Mouse (Mus musculus): Measurements from ENCODE around the gene Gtf3a. TPM values are rescaled to one million over a fixed set of nuclear protein-coding genes. Genes with fewer than 3 reads are reported as not detected.
"Not testable (repeated sequence)": the region's sequence is repeated elsewhere in the genome, so short reads cannot be mapped to it uniquely, and the experiment has no call there.

Gene Gtf3a
- polyA plus RNA-seq, 1 experiment from 2014 or later: 123 TPM

DNA sequence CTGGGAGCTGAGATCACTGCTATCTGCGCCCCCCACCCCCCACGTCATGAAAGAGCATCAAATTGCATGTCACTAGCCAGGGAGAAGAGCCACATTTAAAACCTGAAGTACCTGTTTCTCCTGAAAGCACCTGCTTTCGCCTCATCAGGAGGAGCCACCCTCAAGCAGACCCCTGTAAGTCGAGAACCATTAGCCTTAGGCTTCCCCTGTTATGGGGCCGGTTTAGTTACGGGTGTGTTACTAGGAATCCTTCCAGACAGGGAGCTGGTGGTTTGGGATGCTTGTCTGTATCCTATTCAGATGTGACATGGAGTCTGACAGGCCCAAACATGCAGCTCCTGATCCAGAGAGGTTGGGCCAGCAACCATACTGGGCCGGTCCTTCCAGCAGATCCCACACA, 35.1 kb upstream of the Gtf3a start:
- H3K4me1 ChIP-seq (replicated peaks; ENCODE audit: control insufficient read depth, insufficient read depth, low read length): peaks cover 5% of the 10 kb centered on the region; the same call in 1 of the 2 replicates
- no peak overlapping the region for H3K4me3 ChIP-seq (ENCODE audit: low read depth, low read length)
- DNase-seq (ENCODE audit: low spot score): no peak
- no peaks in the 10 kb centered on the region for H3K36me3 ChIP-seq (ENCODE audit: control insufficient read depth, insufficient read depth, low read length)
- no peaks in the 10 kb centered on the region for H3K9me3 ChIP-seq (ENCODE audit: control insufficient read depth, low read length)
- ATAC-seq (replicated peaks; ENCODE audit: low FRiP score, low TSS enrichment, low read depth): no peak
- H3K27me3 ChIP-seq (replicated peaks; ENCODE audit: control insufficient read depth, insufficient read depth, low read length): no peaks in the 10 kb centered on the region
- no peak overlapping the region for H3K9ac ChIP-seq (ENCODE audit: low read length)
- H3K4me2 ChIP-seq (ENCODE audit: low read length): no peak overlapping the region
- WGBS: 83% methylated on average over 7 of the region's 7 CpGs
- H3K27ac ChIP-seq (ENCODE audit: low read depth): no peak overlapping the region

DNA sequence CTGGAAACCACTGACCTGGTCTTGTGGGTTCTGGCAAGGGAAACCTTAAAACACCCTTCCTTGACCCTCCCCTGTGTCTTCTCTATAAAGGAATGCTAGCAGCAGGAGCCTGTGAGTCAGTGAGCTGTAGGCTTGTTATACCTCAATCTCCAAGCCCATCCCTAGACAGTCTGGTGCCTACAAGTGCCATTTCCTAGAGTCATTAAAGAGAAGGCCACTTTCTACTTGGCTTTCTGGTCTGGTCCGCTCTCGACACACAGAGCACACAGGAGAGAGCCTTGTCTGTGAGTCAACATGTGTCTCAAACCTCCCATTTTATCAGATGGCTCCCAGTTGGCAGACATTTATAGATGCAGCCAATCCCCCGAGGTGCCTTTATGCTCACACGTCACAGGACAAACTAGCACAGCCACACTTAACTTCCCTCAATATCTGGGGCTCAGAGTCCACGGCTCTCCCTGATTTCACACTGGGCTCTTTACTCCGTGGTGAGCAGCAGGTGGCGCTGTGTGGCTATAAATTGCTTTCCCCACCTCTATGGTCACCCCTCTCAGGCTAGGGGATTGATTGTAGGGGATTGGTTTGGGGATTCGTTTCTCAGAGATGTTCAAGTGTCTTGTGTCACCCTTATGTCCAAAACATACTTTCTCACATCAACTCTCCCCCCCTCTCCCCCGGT, 34.2 kb upstream of the Gtf3a start:
- Histone ChIP-seq H3K27ac (ENCODE audit: low read depth) (no peak overlapping the region), H3K4me1 (replicated peaks; ENCODE audit: control insufficient read depth, insufficient read depth, low read length) (peaks cover 5% of the 10 kb centered on the region; the same call in 1 of the 2 replicates), H3K4me2 (ENCODE audit: low read length) (no peak overlapping the region), H3K9me3 (ENCODE audit: control insufficient read depth, low read length) (no peaks in the 10 kb centered on the region), H3K9ac (ENCODE audit: low read length) (no peak overlapping the region), H3K27me3 (replicated peaks; ENCODE audit: control insufficient read depth, insufficient read depth, low read length) (no peaks in the 10 kb centered on the region), H3K4me3 (ENCODE audit: low read depth, low read length) (no peak overlapping the region), H3K36me3 (ENCODE audit: control insufficient read depth, insufficient read depth, low read length) (no peaks in the 10 kb centered on the region)
- 23% methylated on average over 9 of the region's 9 CpGs for WGBS
- ATAC-seq (replicated peaks; ENCODE audit: low FRiP score, low TSS enrichment, low read depth): peak; percentile 76
- peak; percentile 80 for DNase-seq (ENCODE audit: low spot score)

DNA sequence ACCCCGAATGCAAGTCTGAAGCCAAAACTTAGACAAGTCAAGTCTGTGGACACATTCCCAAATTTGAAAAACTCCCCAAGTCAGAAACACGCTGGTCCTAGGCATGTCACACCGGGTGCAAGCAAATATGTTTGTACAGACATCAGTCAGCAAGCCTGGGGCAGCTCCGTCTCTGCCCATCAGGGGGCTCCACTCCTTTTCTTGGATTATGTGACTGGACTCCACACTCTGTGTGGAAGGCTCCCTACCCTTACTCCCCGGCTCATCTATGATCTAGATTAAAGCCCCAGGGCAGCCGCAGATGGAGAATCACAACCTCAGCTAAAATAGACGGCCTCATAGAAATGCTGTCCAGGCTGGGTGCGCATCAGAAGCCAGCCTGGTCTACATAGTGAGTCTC, 32.2 kb upstream of the Gtf3a start:
- Histone ChIP-seq H3K27ac (ENCODE audit: low read depth) (no peak overlapping the region), H3K36me3 (ENCODE audit: control insufficient read depth, insufficient read depth, low read length) (no peaks in the 10 kb centered on the region), H3K4me3 (ENCODE audit: low read depth, low read length) (no peak overlapping the region), H3K9me3 (ENCODE audit: control insufficient read depth, low read length) (no peaks in the 10 kb centered on the region), H3K27me3 (replicated peaks; ENCODE audit: control insufficient read depth, insufficient read depth, low read length) (no peaks in the 10 kb centered on the region), H3K4me1 (replicated peaks; ENCODE audit: control insufficient read depth, insufficient read depth, low read length) (peaks cover 12% of the 10 kb centered on the region; the same call in 1 of the 2 replicates), H3K9ac (ENCODE audit: low read length) (no peak overlapping the region), H3K4me2 (ENCODE audit: low read length) (no peak overlapping the region)
- no peak for ATAC-seq (replicated peaks; ENCODE audit: low FRiP score, low TSS enrichment, low read depth)
- no peak for DNase-seq (ENCODE audit: low spot score)
- 81% methylated on average over 8 of the region's 8 CpGs for WGBS

DNA sequence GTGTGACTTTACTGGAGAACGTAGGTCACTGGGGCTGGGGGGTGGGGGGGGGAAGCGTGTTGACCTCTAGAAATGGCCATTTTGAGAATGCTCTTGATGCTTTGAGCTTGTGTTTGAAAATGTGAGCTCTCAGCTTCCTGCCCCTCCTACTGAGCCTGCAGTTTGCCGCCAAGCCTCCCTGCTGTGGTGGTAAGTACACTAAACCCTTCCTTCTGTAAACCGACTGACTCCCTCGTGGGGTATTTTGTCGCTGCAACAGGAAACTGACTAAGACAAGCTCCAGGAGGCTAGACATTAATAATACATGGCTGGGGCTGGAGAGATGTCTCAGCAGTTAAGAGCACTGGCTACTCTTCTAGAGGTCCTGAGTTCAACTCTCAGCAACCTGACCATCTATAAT, 31.7 kb upstream of the Gtf3a start:
- Histone ChIP-seq H3K27ac (ENCODE audit: low read depth) (no peak overlapping the region), H3K4me2 (ENCODE audit: low read length) (no peak overlapping the region), H3K4me1 (replicated peaks; ENCODE audit: control insufficient read depth, insufficient read depth, low read length) (peaks cover 12% of the 10 kb centered on the region; the same call in 1 of the 2 replicates), H3K27me3 (replicated peaks; ENCODE audit: control insufficient read depth, insufficient read depth, low read length) (no peaks in the 10 kb centered on the region), H3K36me3 (ENCODE audit: control insufficient read depth, insufficient read depth, low read length) (no peaks in the 10 kb centered on the region), H3K9me3 (ENCODE audit: control insufficient read depth, low read length) (no peaks in the 10 kb centered on the region), H3K4me3 (ENCODE audit: low read depth, low read length) (no peak overlapping the region), H3K9ac (ENCODE audit: low read length) (no peak overlapping the region)
- no peak for ATAC-seq (replicated peaks; ENCODE audit: low FRiP score, low TSS enrichment, low read depth)
- no peak for DNase-seq (ENCODE audit: low spot score)
- 28% methylated on average over 6 of the region's 6 CpGs for WGBS

DNA sequence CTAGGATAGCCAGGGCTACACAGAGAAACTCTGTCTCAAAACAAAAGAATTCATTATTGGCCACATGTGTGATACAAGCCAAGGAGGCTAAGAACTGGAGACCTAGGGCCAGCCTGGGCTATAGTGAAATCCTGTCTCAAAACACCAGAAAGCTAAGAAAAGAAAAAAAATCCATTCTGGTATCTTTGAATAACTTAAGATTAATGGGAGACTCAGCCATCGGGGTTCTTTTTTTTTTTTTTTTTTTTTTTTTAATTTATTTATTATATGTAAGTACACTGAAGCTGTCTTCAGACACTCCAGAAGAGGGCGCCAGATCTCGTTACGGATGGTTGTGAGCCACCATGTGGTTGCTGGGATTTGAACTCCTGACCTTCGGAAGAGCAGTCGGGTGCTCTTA, 31.1 kb upstream of the Gtf3a start:
- H3K4me3 ChIP-seq (ENCODE audit: low read depth, low read length); ATAC-seq (replicated peaks; ENCODE audit: low FRiP score, low TSS enrichment, low read depth); DNase-seq (ENCODE audit: low spot score); H3K4me1 ChIP-seq (replicated peaks; ENCODE audit: control insufficient read depth, insufficient read depth, low read length); H3K27ac ChIP-seq (ENCODE audit: low read depth); H3K27me3 ChIP-seq (replicated peaks; ENCODE audit: control insufficient read depth, insufficient read depth, low read length); H3K9ac ChIP-seq (ENCODE audit: low read length); H3K36me3 ChIP-seq (ENCODE audit: control insufficient read depth, insufficient read depth, low read length); H3K4me2 ChIP-seq (ENCODE audit: low read length); H3K9me3 ChIP-seq (ENCODE audit: control insufficient read depth, low read length): not testable (repeated sequence)
- 76% methylated on average over 4 of the region's 6 CpGs for WGBS

DNA sequence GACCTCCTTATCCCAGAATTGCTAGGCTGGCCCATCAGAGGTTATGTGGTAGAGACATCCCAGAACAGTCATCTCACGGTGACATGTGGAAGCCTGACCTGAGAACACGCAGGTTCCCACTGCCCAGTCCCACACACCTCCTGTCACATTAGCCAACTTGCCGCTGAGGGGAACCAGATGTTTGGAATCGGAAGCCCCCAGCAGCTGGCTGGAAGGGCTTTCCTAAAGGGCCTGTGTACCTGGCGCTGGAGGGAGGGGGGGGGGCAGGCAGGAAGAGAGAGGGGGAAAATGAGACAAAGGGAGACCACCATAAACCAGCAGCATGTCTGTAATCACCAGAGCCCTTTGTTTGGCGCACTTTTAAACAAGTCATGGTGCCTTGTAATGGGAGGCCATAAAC, 28.6 kb upstream of the Gtf3a start:
- WGBS: 15% methylated on average over 6 of the region's 6 CpGs
- H3K27ac ChIP-seq (ENCODE audit: low read depth): no peak overlapping the region
- H3K27me3 ChIP-seq (replicated peaks; ENCODE audit: control insufficient read depth, insufficient read depth, low read length): no peaks in the 10 kb centered on the region
- H3K4me1 ChIP-seq (replicated peaks; ENCODE audit: control insufficient read depth, insufficient read depth, low read length): peaks cover 8% of the 10 kb centered on the region; the same call in 1 of the 2 replicates
- no peak overlapping the region for H3K4me3 ChIP-seq (ENCODE audit: low read depth, low read length)
- ATAC-seq (replicated peaks; ENCODE audit: low FRiP score, low TSS enrichment, low read depth) (0 out of 2 replicates have a peak, but pooled peaks have one; percentile 40), DNase-seq (ENCODE audit: low spot score) (no peak)
- no peaks in the 10 kb centered on the region for H3K9me3 ChIP-seq (ENCODE audit: control insufficient read depth, low read length)
- no peaks in the 10 kb centered on the region for H3K36me3 ChIP-seq (ENCODE audit: control insufficient read depth, insufficient read depth, low read length)
- no peak overlapping the region for H3K9ac ChIP-seq (ENCODE audit: low read length)
- peak overlapping the region; percentile 51 for H3K4me2 ChIP-seq (ENCODE audit: low read length)

DNA sequence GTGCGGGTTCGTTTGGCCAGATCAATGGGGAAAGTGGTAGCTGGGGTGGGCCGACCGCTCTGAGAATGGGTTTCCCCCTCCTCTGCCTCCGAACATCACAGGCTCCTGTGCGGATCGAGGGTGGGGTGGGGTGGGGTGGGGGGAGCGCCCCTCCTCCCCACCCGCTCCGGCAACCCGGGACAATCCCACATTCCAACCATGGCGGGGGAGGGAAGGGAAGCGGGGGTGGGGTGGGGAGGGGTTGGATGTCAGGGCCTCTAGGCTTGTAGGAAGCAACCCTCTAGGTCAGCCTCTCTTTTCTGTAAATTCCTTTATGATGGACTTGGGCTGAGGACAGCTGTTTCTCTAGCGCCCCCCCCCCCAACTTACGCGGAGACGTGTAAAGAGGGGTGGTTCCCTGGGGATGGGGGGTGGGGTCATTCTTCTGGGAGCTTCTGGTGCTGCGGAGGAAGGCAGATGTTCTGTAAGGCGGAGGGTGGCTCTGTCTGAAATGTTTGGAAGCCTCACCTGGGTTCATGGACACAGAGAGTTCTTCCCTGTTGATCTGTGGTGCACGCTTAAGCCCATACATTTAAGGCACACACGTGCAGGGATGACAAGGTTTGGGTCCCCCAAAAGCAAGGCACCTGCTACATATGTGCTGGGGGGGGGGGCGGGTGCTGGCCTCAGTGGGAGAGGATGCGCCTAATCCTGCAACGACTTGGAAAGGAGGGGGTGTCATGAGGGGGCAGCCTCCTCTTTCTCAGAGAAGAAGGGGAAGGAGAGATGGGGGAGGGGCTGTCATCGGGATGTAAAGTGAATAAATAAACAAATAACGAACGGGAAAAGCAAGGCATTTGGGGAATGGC, 27.9 kb upstream of the Gtf3a start:
- no peaks in the 10 kb centered on the region for H3K27me3 ChIP-seq (replicated peaks; ENCODE audit: control insufficient read depth, insufficient read depth, low read length)
- 4% methylated on average over 25 of the region's 27 CpGs for WGBS
- H3K4me3 ChIP-seq (ENCODE audit: low read depth, low read length): peak overlapping the region; percentile 17
- peak overlapping the region; percentile 51 for H3K4me2 ChIP-seq (ENCODE audit: low read length)
- peaks cover 8% of the 10 kb centered on the region; the same call in 1 of the 2 replicates for H3K4me1 ChIP-seq (replicated peaks; ENCODE audit: control insufficient read depth, insufficient read depth, low read length)
- ATAC-seq (replicated peaks; ENCODE audit: low FRiP score, low TSS enrichment, low read depth) (peak; percentile 72), DNase-seq (ENCODE audit: low spot score) (no peak)
- peak overlapping the region; percentile 14; the same call in 1 of the 2 replicates for H3K9ac ChIP-seq (ENCODE audit: low read length)
- H3K27ac ChIP-seq (ENCODE audit: low read depth): no peak overlapping the region
- H3K9me3 ChIP-seq (ENCODE audit: control insufficient read depth, low read length): no peaks in the 10 kb centered on the region
- H3K36me3 ChIP-seq (ENCODE audit: control insufficient read depth, insufficient read depth, low read length): no peaks in the 10 kb centered on the region

DNA sequence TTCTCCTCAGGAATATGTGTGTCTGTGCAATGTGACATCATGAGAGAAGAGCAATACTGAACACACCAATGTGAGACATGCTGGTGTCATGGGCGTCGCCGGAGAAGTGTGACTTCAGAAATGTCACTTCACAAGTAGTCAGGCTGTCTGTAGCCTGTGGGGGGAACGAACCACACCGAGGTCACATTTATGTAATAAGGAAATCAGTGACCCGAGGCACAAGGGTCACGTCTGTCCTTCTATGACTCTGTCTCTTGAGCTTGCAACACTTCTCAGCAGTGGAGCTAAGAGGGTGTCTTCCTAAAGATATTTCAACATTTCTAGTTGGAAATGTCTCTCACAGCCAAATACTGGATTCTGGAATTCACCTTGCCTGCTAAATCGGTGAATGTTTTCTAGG, 27.2 kb upstream of the Gtf3a start:
- no peaks in the 10 kb centered on the region for H3K27me3 ChIP-seq (replicated peaks; ENCODE audit: control insufficient read depth, insufficient read depth, low read length)
- H3K36me3 ChIP-seq (ENCODE audit: control insufficient read depth, insufficient read depth, low read length): no peaks in the 10 kb centered on the region
- H3K4me2 ChIP-seq (ENCODE audit: low read length): no peak overlapping the region
- 55% methylated on average over 8 of the region's 8 CpGs for WGBS
- no peak for ATAC-seq (replicated peaks; ENCODE audit: low FRiP score, low TSS enrichment, low read depth)
- peaks cover 8% of the 10 kb centered on the region; the same call in 1 of the 2 replicates for H3K4me1 ChIP-seq (replicated peaks; ENCODE audit: control insufficient read depth, insufficient read depth, low read length)
- H3K9me3 ChIP-seq (ENCODE audit: control insufficient read depth, low read length): no peaks in the 10 kb centered on the region
- H3K9ac ChIP-seq (ENCODE audit: low read length): no peak overlapping the region
- no peak overlapping the region for H3K4me3 ChIP-seq (ENCODE audit: low read depth, low read length)
- H3K27ac ChIP-seq (ENCODE audit: low read depth): no peak overlapping the region
- no peak for DNase-seq (ENCODE audit: low spot score)
